Mouse (Mus musculus) small intestine, adult 10 weeks (tissue): ENCODE measurements around the gene Cacnb3. TPM values are rescaled to one million over a fixed set of nuclear protein-coding genes. Genes with fewer than 3 reads are reported as not detected.

Experiments used
- polyA plus RNA-seq: library from polyadenylated mRNA; stranded (reverse); fragments of 350-450 nt; fragmentation: Illumina TruSeq; extraction: RNeasy Lipid Tissue Mini Kit (QIAGEN cat#74804); gene quantifications from one replicate; pipeline ENCODE4 v1.2.3, GENCODE M21; 2014; ENCODE audit warnings: low replicate concordance

The Cacnb3 gene
- polyA plus RNA-seq, result 0.22 TPM

DNA sequence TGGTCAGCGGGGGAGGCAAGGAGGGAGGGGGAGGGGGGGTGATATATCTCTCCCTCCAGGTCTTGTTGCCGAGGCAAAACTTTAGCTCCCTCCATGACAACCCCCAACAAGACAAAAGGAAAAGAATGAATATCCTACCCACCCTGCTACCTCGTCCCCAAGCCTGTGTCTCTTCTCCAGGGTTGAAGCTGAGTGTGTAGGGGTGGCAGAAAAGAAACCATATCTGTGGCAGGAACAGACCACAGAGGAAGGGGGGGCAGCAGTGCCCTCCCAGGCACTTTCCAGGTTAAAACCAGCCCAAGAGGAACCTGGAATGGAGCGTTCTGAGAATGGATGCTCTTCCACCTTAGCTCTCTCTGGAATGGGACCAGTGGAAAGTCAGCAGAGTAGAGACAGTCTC, at the start of gene Cacnb3:
TSS of gene Cacnb3 (plus strand) at position 301 of the 400 bp plus-strand sequence.

DNA sequence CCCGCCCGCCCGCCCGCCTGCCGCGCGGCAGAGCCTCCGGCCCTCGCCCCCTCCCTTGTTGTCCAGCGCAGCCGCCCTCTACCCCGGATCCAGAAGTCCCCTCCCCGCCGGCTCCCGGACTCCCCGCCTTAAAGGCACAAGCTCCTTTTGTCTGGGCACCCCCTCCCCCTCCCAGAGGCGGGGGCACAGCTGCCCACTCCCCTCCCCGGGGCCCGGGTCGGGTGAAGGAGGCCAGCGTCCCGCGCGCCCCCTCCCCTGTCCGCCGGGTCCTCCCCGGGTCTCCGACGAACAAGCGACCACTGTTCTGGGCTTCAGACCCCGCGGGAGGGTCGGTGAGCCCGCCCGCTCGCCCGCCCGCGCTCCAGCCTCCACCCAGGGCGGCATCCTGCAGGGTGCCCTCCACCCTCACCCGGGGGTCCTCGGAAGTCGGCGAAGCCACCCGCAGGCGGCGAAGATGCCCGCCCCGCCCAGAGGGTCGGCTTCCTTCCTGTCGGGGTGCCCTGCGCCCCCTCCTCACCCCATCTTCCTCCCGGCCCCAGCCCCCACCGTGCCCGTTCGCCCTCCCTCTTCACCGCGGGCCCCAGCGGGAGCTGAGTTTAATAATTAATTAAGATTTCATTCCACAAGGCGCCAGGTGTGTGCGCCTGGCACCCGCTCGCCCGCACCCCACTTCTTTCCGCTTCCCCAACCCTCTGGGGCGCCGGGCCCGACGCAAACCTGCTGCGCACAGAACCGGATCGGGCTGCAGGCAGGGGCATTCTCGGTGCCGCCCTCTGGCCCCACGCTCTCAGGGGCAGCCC, 21.1 kb upstream of the Cacnb3 start, which contains the start of gene Adcy6:
TSS of gene Adcy6 (minus strand) at position 746 of the 800 bp plus-strand sequence.

DNA sequence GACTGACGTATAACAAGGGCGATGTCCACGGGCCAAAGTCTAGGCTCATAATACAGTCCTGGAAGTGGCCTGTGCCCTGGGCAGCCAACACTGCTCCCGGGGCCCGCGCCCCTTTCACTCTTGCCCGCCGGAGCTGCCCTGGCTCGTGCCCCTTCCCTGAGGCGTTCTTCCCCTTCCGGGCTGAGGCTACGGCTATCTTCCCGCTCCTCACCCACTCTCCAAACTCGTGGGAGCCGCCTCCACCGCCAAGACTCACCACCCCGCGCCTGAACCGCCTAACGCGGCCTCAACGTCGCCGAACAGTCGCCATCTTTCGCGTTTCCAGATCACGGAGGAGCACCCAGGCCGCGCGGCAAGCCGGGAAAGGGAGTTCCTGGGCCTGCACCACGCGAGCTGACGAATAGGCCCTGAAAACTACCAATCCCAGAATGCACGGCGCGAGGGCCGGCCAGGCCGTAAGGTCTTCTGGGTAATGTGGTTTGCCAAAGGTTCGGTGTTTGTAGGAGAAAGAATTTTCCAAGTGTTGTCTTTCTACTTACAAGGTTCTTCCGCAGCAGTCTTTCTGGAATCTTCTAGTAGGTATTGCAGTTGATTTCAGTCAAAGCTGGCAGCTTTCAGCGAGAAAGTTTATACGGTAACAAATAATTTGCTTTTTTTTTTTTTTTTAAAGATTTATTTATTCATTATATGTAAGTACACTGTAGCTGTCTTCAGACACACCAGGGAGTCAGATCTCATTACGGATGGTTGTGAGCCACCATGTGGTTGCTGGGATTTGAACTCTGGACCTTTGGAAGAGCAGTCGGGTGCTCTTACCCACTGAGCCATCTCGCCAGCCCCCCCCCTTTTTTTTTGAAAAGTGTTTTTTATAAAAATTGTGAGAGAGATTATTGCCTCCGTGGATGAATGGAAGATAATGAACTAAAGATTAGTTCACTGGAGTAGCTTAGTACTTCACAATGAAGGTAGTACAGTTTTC, 32.2 kb downstream of the Cacnb3 start, which contains the start of gene Ddx23:
TSS of gene Ddx23 (minus strand) at position 328 of the 979 bp plus-strand sequence.

DNA sequence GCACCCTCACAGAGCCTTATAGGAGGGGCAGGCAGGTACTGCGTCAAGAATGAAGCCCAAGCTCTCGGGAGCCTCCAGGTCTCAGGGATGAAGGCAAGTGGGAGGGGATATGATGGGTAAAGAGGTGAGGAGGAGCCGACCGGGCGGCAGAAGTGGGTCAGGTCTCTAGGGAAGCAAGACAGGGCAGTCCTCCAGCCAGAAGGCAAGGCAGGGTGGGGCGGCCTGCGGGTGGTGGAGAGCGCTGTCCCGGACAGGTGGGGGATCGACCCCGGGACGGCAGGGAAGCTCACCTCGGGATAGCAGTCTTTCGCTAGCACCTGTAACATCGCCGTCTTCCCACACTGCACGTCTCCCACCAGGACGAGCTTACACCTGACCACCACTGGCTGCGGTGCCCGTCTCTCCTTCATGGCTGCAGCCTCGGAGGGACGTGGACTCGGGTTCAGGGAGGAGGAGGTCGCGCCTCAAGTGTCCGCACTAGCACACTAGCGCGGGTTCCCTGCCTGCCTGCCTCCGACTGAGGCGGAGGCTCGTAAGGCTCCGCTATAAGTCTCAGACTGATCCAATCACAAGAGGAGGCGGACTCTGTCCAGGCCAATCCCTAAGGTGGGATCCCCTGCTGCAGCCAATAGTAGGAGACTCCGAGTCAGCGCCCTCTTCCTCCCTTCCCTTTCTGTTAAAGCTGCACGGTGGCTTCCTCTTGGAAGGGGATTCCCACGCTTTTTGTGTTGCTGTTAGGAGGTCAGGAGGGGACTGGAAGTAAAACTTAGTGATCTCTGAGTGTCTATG, 46.5 kb downstream of the Cacnb3 start, which contains the start of gene Rnd1:
TSS of gene Rnd1 (minus strand) at position 522 of the 789 bp plus-strand sequence.

Other genes with a start within 250 kb of the Cacnb3 start
- gene Olfr283, start 249.9 kb upstream of the Cacnb3 start, polyA plus RNA-seq, result not detected
- gene Olfr282, start 199.6 kb upstream of the Cacnb3 start, polyA plus RNA-seq, result not detected
- gene Olfr281, start 178.3 kb upstream of the Cacnb3 start, polyA plus RNA-seq, result not detected
- gene OR5BS1P, start 160.9 kb upstream of the Cacnb3 start, polyA plus RNA-seq, result not detected
- gene Lalba, start 148.1 kb upstream of the Cacnb3 start, polyA plus RNA-seq, result not detected
- not detected for gene Olfr279, start 138.4 kb upstream of the Cacnb3 start, polyA plus RNA-seq
- gene Kansl2, start 96.6 kb upstream of the Cacnb3 start, polyA plus RNA-seq, result 28.5 TPM
- gene Ccnt1, start 59.9 kb upstream of the Cacnb3 start, polyA plus RNA-seq, result 58.6 TPM
- not detected for gene 4930415O20Rik, start 59.8 kb upstream of the Cacnb3 start, polyA plus RNA-seq
- 3.0 TPM for gene Adcy6, start 20.8 kb upstream of the Cacnb3 start, polyA plus RNA-seq
- gene Ddx23, start 32.1 kb downstream of the Cacnb3 start, polyA plus RNA-seq, result 1.6 TPM
- not detected for gene Rnd1, start 46.6 kb downstream of the Cacnb3 start, polyA plus RNA-seq
- gene Ccdc65, start 77.4 kb downstream of the Cacnb3 start, polyA plus RNA-seq, result not detected
- gene Fkbp11, start 97.4 kb downstream of the Cacnb3 start, polyA plus RNA-seq, result not detected
- gene Arf3, start 132.4 kb downstream of the Cacnb3 start, polyA plus RNA-seq, result 17.6 TPM
- not detected for gene Wnt10b, start 147.3 kb downstream of the Cacnb3 start, polyA plus RNA-seq
- not detected for gene Wnt1, start 159.0 kb downstream of the Cacnb3 start, polyA plus RNA-seq
- gene Ddn, start 178.7 kb downstream of the Cacnb3 start, polyA plus RNA-seq, result not detected
- 25.9 TPM for gene Prkag1, start 200.7 kb downstream of the Cacnb3 start, polyA plus RNA-seq
- 1.7 TPM for gene Kmt2d, start 240.4 kb downstream of the Cacnb3 start, polyA plus RNA-seq